Mouse (Mus musculus) intestine, postnatal 0 days (tissue): Measurements from ENCODE around the gene Nap1l1. TPM values are rescaled to one million over a fixed set of nuclear protein-coding genes. Genes with fewer than 3 reads are reported as not detected.

Source experiments
- ATAC-seq: fragments of 200-750 bp; cut with Nextera tagmentation; 2 replicates; pipeline ENCODE4 v1.8.0; 2017; ENCODE audit warnings: mild to moderate bottlenecking, moderate TSS enrichment, moderate library complexity
- H3K27ac ChIP-seq: fragments of 300-500 bp; sonication (generic); 2 replicates; pipeline ENCODE4 v1.5.1; 2014; ENCODE audit warnings: mild to moderate bottlenecking, low read depth, low read length, moderate library complexity
- H3K27me3 ChIP-seq: fragments of 300-500 bp; sonication (generic); replicated peaks from 2 replicates; pipeline ENCODE4 v1.6.1; 2014; ENCODE audit warnings: low read length, mixed read lengths; ENCODE audit not compliant: control insufficient read depth, insufficient read depth
- H3K36me3 ChIP-seq: fragments of 300-500 bp; sonication (generic); 2 replicates; pipeline ENCODE4 v1.6.1; 2014; ENCODE audit warnings: mild to moderate bottlenecking, moderate library complexity; ENCODE audit not compliant: control insufficient read depth, insufficient read depth
- H3K4me1 ChIP-seq: fragments of 300-500 bp; sonication (generic); replicated peaks from 2 replicates; pipeline ENCODE4 v1.6.1; 2014; ENCODE audit warnings: antibody characterized with exemption, low read length, mixed read lengths; ENCODE audit not compliant: control insufficient read depth, insufficient read depth
- H3K4me2 ChIP-seq: fragments of 300-500 bp; sonication (generic); replicated peaks from 2 replicates; pipeline ENCODE4 v1.6.1; 2014; ENCODE audit warnings: low read depth, mild to moderate bottlenecking, moderate library complexity
- H3K4me3 ChIP-seq: fragments of 300-500 bp; sonication (generic); 2 replicates; pipeline ENCODE4 v1.5.1; 2014; ENCODE audit warnings: low read depth, low read length
- H3K9ac ChIP-seq: fragments of 300-500 bp; sonication (generic); 2 replicates; pipeline ENCODE4 v1.6.1; 2014; ENCODE audit warnings: mild to moderate bottlenecking, low read depth, low read length
- H3K9me3 ChIP-seq: fragments of 300-500 bp; sonication (generic); 2 replicates; pipeline ENCODE4 v1.6.1; 2016; ENCODE audit warnings: mixed run types; ENCODE audit not compliant: control insufficient read depth
- CTCF ChIP-seq: sonication (generic); IDR thresholded peaks from 2 replicates; pipeline ENCODE4 v1.5.1; 2016; ENCODE audit warnings: low read depth, mild to moderate bottlenecking, control low read depth, antibody characterized with exemption, moderate library complexity
- WGBS: fragments of 180-500 bp; shearing (Covaris S2); extraction: QIAGEN DNeasy Blood & Tissue Kit; methylation state at CpG from one replicate; pipeline ENCODE4 v1.1.7; 2014; 5-methylcytosine and 5-hydroxymethylcytosine counted together
- polyA plus RNA-seq: library from polyadenylated mRNA; unstranded; fragments of >200 nt; fragmentation: Nextera tagmentation; extraction: Ambion mirVana; gene quantifications from 2 replicates; pipeline ENCODE4 v1.2.1, GENCODE M21; 2015

Gene Nap1l1
- polyA plus RNA-seq, 1 experiment from 2014 or later = 62.1 TPM

DNA sequence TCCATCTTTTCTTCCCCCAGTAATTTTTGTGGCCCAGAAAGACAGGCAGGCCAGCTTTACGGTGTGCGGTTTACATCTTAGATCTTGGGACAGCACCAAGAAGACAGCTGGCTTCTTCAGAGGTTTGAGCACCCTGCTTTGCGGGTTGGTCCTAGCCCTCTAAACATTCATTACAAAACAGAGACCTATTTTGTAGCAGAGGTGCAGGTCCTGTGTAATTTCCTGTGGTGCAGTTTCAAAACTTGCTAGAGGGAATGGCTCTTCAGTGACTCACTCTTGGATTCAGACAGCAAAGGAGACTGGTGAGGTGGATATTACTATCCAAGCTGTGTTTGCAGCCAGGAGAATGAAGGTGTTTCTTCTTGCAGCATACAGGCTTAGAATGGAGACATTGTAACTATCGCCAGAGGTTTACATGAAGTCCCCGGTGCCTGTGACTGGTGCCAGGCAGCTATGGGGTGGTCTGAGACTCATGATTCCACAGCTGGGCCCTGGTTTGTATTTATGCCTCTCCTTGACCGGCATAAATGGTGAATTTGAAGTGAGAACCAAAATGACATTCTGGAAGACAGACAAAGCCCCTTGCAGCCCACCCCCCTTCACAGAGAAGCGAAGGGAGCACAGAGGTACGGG lies 43.9 kb downstream of the Nap1l1 start:
- WGBS = 69% methylated on average over 8 of the region's 8 CpGs
- H3K4me3 ChIP-seq = no peak overlapping the region
- H3K9me3 ChIP-seq = no peaks in the 10 kb centered on the region
- H3K4me1 ChIP-seq = peaks cover 9% of the 10 kb centered on the region; the same call in 1 of the 2 replicates
- H3K36me3 ChIP-seq = no peaks in the 10 kb centered on the region
- TF ChIP-seq CTCF = no peak
- no peak for ATAC-seq
- H3K27ac ChIP-seq = peak overlapping the region; percentile 60; the same call in 1 of the 2 replicates
- H3K4me2 ChIP-seq = no peak overlapping the region
- H3K27me3 ChIP-seq = no peaks in the 10 kb centered on the region
- no peak overlapping the region for H3K9ac ChIP-seq

DNA sequence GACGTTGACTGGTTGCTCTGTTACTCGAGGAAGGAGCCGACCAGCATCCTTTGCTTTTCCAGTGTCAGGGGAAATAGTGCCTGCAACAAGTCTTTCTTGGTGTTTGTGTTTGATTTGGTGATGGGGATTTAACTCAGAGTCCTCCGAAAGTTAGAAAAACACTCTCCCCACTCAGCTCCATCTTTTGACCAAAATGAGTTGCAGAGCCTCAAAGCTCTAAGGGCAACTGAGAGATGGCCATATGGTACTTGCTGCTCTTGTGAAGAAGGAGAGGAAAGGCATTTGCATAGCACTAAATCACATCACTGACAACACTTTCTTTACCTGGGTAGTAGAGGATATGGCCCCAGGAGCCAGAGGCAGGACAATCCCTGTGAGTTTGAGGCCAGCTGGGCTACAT lies 45.3 kb downstream of the Nap1l1 start:
- Histone ChIP-seq H3K9ac (no peak overlapping the region), H3K9me3 (no peaks in the 10 kb centered on the region), H3K27me3 (no peaks in the 10 kb centered on the region), H3K4me1 (peaks cover 9% of the 10 kb centered on the region; the same call in 1 of the 2 replicates), H3K36me3 (no peaks in the 10 kb centered on the region), H3K4me2 (no peak overlapping the region), H3K27ac (no peak overlapping the region), H3K4me3 (no peak overlapping the region)
- TF ChIP-seq CTCF = no peak
- WGBS = 70% methylated on average over 4 of the region's 4 CpGs
- no peak for ATAC-seq

- Histone ChIP-seq H3K4me3 (no peak overlapping the region), H3K9ac (no peak overlapping the region), H3K27me3 (no peaks in the 10 kb centered on the region), H3K27ac (no peak overlapping the region), H3K9me3 (no peaks in the 10 kb centered on the region), H3K4me1 (peaks cover 9% of the 10 kb centered on the region; the same call in 1 of the 2 replicates), H3K4me2 (peak overlapping the region; percentile 21; the same call in 1 of the 2 replicates), H3K36me3 (no peaks in the 10 kb centered on the region)
- ATAC-seq = no peak
- no peak for TF ChIP-seq CTCF
- 73% methylated on average over 24 of the region's 24 CpGs for WGBS
These were observed 46.8 kb downstream of the Nap1l1 start for GRCm38 (mm10) chr10:111519620-111520370.

- Histone ChIP-seq H3K9me3 (no peaks in the 10 kb centered on the region), H3K4me3 (no peak overlapping the region), H3K4me2 (no peak overlapping the region), H3K36me3 (no peaks in the 10 kb centered on the region), H3K27me3 (no peaks in the 10 kb centered on the region), H3K27ac (no peak overlapping the region), H3K4me1 (peaks cover 5% of the 10 kb centered on the region; the same call in 1 of the 2 replicates), H3K9ac (no peak overlapping the region)
- 69% methylated on average over 3 of the region's 3 CpGs for WGBS
- TF ChIP-seq CTCF = no peak
- no peak for ATAC-seq
These were observed 47.6 kb downstream of the Nap1l1 start for GRCm38 (mm10) chr10:111520621-111521020.

DNA sequence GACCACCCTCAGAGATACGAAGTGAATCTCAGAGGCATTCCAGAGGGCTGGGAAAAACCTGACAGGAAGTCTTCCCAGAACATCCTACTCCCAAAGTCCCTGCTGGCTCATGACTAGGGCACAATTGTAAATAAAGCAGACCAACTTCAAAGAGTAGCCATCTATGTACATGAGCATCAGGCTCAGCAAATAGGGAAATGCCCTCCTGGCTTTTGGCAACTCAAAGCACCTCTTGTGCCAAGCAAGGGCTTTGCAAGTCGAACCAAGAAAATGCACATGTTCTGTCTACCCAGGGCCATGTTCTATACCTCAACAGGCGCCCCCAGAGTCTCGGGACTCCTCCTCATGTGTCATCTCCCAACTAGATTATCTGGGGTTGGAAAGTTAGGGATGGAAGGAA lies 48.6 kb downstream of the Nap1l1 start:
- no peak overlapping the region for H3K4me2 ChIP-seq
- no peak overlapping the region for H3K27ac ChIP-seq
- no peaks in the 10 kb centered on the region for H3K36me3 ChIP-seq
- no peak for ATAC-seq
- H3K4me1 ChIP-seq = peaks cover 3% of the 10 kb centered on the region; the same call in 1 of the 2 replicates
- no peaks in the 10 kb centered on the region for H3K27me3 ChIP-seq
- TF ChIP-seq CTCF = no peak
- no peak overlapping the region for H3K9ac ChIP-seq
- no peaks in the 10 kb centered on the region for H3K9me3 ChIP-seq
- H3K4me3 ChIP-seq = no peak overlapping the region
- 72% methylated on average over 4 of the region's 4 CpGs for WGBS

DNA sequence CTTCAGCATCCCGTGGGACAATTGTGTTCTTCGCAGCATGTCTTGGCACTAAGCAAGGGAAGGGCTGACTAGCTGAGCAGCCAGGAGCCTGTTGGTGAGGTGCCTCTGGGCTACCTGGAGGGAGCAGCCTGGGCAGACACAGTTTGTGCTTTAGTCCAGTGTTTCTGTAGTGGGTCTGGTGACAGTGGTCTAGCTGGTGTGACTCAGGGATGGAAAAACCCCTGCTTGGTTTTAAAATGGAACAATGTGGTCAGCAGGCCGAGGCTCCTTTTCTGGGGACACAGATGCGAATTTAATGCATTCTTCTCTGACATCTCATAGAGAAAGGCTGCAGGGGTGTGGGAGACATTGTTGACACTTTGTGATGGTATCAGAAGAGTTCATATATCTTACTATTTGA lies 49.2 kb downstream of the Nap1l1 start:
- no peak overlapping the region for H3K4me2 ChIP-seq
- no peak for ATAC-seq
- TF ChIP-seq CTCF = no peak
- no peaks in the 10 kb centered on the region for H3K9me3 ChIP-seq
- H3K27ac ChIP-seq = no peak overlapping the region
- H3K27me3 ChIP-seq = no peaks in the 10 kb centered on the region
- no peak overlapping the region for H3K9ac ChIP-seq
- 0 out of 2 replicates have a peak, but pooled peaks cover 3% of the 10 kb centered on the region for H3K4me1 ChIP-seq
- H3K4me3 ChIP-seq = no peak overlapping the region
- H3K36me3 ChIP-seq = no peaks in the 10 kb centered on the region
- WGBS = 78% methylated on average over 4 of the region's 4 CpGs
